Mouse (Mus musculus): ENCODE measurements at regions not wholly inside any gene's neighbourhood (a gene's known extent, or its start where the extent isn't known, plus 50 kb on each side); places are given as distances from the start of the nearest gene placed in this dataset.

DNA sequence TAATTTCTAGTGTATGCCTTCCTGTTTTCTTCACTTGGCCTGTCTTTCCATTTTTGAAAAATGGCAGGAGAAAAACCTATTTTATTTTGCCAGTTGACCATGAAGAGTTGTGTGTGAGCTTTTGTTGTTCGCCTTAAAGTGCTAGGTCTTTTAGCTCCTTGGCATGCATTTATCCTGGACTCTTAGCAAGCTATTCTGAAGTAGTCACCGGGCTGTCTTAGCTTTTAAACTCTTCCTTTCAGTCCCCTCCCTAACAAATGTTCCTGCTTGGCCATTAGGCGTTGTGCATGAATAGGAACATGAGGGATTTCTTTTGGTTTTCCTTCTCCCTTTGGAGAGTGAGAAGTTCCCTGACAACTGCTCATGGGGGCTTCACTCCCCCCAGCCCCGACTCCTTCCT, 160.9 kb upstream of the F930015N05Rik start:
- Histone ChIP-seq H3K4me3 (replicated peaks; ENCODE audit: low read length) (no peak overlapping the region), H3K36me3 (ENCODE audit: insufficient read depth, low read length) (no peaks in the 10 kb centered on the region), H3K4me1 (replicated peaks; ENCODE audit: low read depth, low read length) (peaks cover 3% of the 10 kb centered on the region; the same call in 1 of the 2 replicates), H3K27me3 (ENCODE audit: insufficient read depth, low read length) (no peaks in the 10 kb centered on the region), H3K9me3 (ENCODE audit: low read length) (peaks cover 10% of the 10 kb centered on the region)
- no peak for TF ChIP-seq NANOG (IDR thresholded peaks at IDR 0.05; ENCODE audit: borderline replicate concordance, low read length)
- no peak for TF ChIP-seq POU5F1 (IDR thresholded peaks at IDR 0.05; ENCODE audit: borderline replicate concordance, low read length)

DNA sequence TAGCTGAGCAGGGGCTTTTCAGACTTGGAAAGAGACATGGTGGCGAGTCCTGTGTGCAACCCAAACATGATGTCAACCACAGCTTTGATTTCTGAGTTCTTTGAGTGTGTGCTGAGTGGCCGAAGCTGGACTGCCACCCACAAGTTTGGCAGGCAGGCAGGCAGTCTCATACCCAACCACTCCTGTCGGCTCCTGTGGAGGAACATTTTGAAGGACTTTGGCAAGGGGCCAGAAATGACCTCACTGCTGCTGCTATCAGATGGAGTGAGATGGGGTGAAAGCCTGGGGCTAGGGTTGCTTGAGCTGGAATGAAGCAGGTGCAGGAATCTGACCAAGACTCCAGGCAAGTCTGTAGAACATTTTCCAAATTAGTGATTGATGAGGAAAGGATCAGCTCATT, 162.7 kb upstream of the F930015N05Rik start:
- Histone ChIP-seq H3K4me1 (replicated peaks; ENCODE audit: low read depth, low read length) (peaks cover 3% of the 10 kb centered on the region; the same call in 1 of the 2 replicates), H3K9me3 (ENCODE audit: low read length) (peaks cover 10% of the 10 kb centered on the region), H3K27me3 (ENCODE audit: insufficient read depth, low read length) (no peaks in the 10 kb centered on the region), H3K4me3 (replicated peaks; ENCODE audit: low read length) (no peak overlapping the region), H3K36me3 (ENCODE audit: insufficient read depth, low read length) (no peaks in the 10 kb centered on the region)
- TF ChIP-seq POU5F1 (IDR thresholded peaks at IDR 0.05; ENCODE audit: borderline replicate concordance, low read length) (no peak), CTCF (conservative IDR thresholded peaks at IDR 0.05; ENCODE audit: low read length) (no peak), NANOG (IDR thresholded peaks at IDR 0.05; ENCODE audit: borderline replicate concordance, low read length) (no peak)

- Histone ChIP-seq H3K4me3 (replicated peaks; ENCODE audit: low read length) (no peak overlapping the region), H3K9me3 (ENCODE audit: low read length) (peaks cover 10% of the 10 kb centered on the region), H3K4me1 (replicated peaks; ENCODE audit: low read depth, low read length) (peaks cover 3% of the 10 kb centered on the region; the same call in 1 of the 2 replicates), H3K27me3 (ENCODE audit: insufficient read depth, low read length) (no peaks in the 10 kb centered on the region), H3K36me3 (ENCODE audit: insufficient read depth, low read length) (no peaks in the 10 kb centered on the region)
- TF ChIP-seq POU5F1 (IDR thresholded peaks at IDR 0.05; ENCODE audit: borderline replicate concordance, low read length) (no peak), NANOG (IDR thresholded peaks at IDR 0.05; ENCODE audit: borderline replicate concordance, low read length) (no peak), CTCF (conservative IDR thresholded peaks at IDR 0.05; ENCODE audit: low read length) (no peak)
Observed at GRCm38 (mm10) chr11:64600201-64601102, 164.0 kb upstream of the F930015N05Rik start.

GRCm38 (mm10) chr11:64609043-64609442, 172.6 kb upstream of the F930015N05Rik start:
- H3K36me3 ChIP-seq (ENCODE audit: insufficient read depth, low read length) = no peaks in the 10 kb centered on the region
- H3K27me3 ChIP-seq (ENCODE audit: insufficient read depth, low read length) = no peaks in the 10 kb centered on the region
- no peaks in the 10 kb centered on the region for H3K9me3 ChIP-seq (ENCODE audit: low read length)
- TF ChIP-seq POU5F1 (IDR thresholded peaks at IDR 0.05; ENCODE audit: borderline replicate concordance, low read length) (no peak), NANOG (IDR thresholded peaks at IDR 0.05; ENCODE audit: borderline replicate concordance, low read length) (no peak), CTCF (conservative IDR thresholded peaks at IDR 0.05; ENCODE audit: low read length) (no peak)
- H3K4me1 ChIP-seq (replicated peaks; ENCODE audit: low read depth, low read length) = no peaks in the 10 kb centered on the region
- H3K4me3 ChIP-seq (replicated peaks; ENCODE audit: low read length) = no peak overlapping the region

DNA sequence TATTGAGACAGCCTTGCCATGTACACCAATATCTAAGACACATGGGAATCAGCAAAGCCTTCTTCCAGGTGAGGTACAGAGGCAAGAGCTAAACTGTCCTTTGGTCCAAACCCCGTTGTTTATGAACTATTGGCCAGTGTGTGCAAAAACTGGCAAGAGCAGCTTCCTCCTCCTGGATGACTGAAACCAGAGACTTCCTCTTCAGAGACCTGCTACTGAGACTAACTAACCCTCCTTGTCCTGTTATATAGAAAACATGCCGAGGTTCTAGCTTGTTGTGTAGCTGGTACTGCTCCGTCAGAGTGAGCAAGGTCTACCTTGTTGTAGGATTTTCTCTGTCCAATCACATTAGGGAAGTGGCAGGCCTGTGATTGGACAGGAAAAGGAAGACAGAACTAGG, 174.3 kb upstream of the F930015N05Rik start:
- no peak overlapping the region for H3K4me3 ChIP-seq (replicated peaks; ENCODE audit: low read length)
- no peaks in the 10 kb centered on the region for H3K9me3 ChIP-seq (ENCODE audit: low read length)
- H3K4me1 ChIP-seq (replicated peaks; ENCODE audit: low read depth, low read length) = no peaks in the 10 kb centered on the region
- TF ChIP-seq NANOG (IDR thresholded peaks at IDR 0.05; ENCODE audit: borderline replicate concordance, low read length) = no peak
- no peaks in the 10 kb centered on the region for H3K36me3 ChIP-seq (ENCODE audit: insufficient read depth, low read length)
- H3K27me3 ChIP-seq (ENCODE audit: insufficient read depth, low read length) = no peaks in the 10 kb centered on the region

GRCm38 (mm10) chr11:64615140-64615539, 178.7 kb upstream of the F930015N05Rik start:
- TF ChIP-seq CTCF (conservative IDR thresholded peaks at IDR 0.05; ENCODE audit: low read length) (no peak), NANOG (IDR thresholded peaks at IDR 0.05; ENCODE audit: borderline replicate concordance, low read length) (no peak), POU5F1 (IDR thresholded peaks at IDR 0.05; ENCODE audit: borderline replicate concordance, low read length) (no peak)
- Histone ChIP-seq H3K9me3 (ENCODE audit: low read length) (no peaks in the 10 kb centered on the region), H3K4me3 (replicated peaks; ENCODE audit: low read length) (no peak overlapping the region), H3K4me1 (replicated peaks; ENCODE audit: low read depth, low read length) (no peaks in the 10 kb centered on the region), H3K36me3 (ENCODE audit: insufficient read depth, low read length) (no peaks in the 10 kb centered on the region), H3K27me3 (ENCODE audit: insufficient read depth, low read length) (no peaks in the 10 kb centered on the region)

- Histone ChIP-seq H3K36me3 (ENCODE audit: insufficient read depth, low read length) (no peaks in the 10 kb centered on the region), H3K4me1 (replicated peaks; ENCODE audit: low read depth, low read length) (no peaks in the 10 kb centered on the region), H3K4me3 (replicated peaks; ENCODE audit: low read length) (no peak overlapping the region), H3K9me3 (ENCODE audit: low read length) (no peaks in the 10 kb centered on the region), H3K27me3 (ENCODE audit: insufficient read depth, low read length) (no peaks in the 10 kb centered on the region)
- no peak for TF ChIP-seq CTCF (conservative IDR thresholded peaks at IDR 0.05; ENCODE audit: low read length)
- no peak for TF ChIP-seq NANOG (IDR thresholded peaks at IDR 0.05; ENCODE audit: borderline replicate concordance, low read length)
- no peak for TF ChIP-seq POU5F1 (IDR thresholded peaks at IDR 0.05; ENCODE audit: borderline replicate concordance, low read length)
Observed at GRCm38 (mm10) chr11:64618631-64619385, 182.4 kb upstream of the F930015N05Rik start.

DNA sequence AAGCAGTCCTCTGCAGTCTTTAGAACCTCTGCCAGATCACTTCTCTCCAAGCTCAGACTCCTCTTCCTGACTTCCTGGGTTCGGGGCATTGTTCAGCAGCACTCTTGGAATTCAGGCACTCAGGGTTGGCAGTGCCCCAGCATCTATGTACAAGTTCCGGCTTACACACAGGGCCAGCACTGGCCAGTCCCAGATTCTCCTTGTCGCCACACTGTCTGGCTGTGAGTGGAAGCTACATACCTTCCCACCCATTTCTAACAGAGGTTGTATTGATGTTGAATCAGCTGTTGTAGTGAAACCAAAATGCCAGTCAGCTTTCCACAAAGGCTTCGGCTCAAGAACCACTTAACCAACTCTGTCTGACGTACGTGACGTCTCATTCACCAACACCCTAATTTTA, 190.7 kb upstream of the F930015N05Rik start:
- no peaks in the 10 kb centered on the region for H3K36me3 ChIP-seq (ENCODE audit: insufficient read depth, low read length)
- H3K4me1 ChIP-seq (replicated peaks; ENCODE audit: low read depth, low read length) = no peaks in the 10 kb centered on the region
- no peaks in the 10 kb centered on the region for H3K27me3 ChIP-seq (ENCODE audit: insufficient read depth, low read length)
- no peak overlapping the region for H3K4me3 ChIP-seq (replicated peaks; ENCODE audit: low read length)
- 0 out of 2 replicates have a peak, but pooled peaks cover 2% of the 10 kb centered on the region for H3K9me3 ChIP-seq (ENCODE audit: low read length)
- no peak for TF ChIP-seq NANOG (IDR thresholded peaks at IDR 0.05; ENCODE audit: borderline replicate concordance, low read length)
- TF ChIP-seq POU5F1 (IDR thresholded peaks at IDR 0.05; ENCODE audit: borderline replicate concordance, low read length) = no peak
- no peak for TF ChIP-seq CTCF (conservative IDR thresholded peaks at IDR 0.05; ENCODE audit: low read length)

All from E14TG2a.4 (cell line).